Mouse (Mus musculus): ENCODE results near the gene Dock10. TPM values are rescaled to one million over a fixed set of nuclear protein-coding genes. Genes with fewer than 3 reads are reported as not detected.

Gene Dock10
- polyA plus RNA-seq, 1 experiment = not detected

GRCm38 (mm10) chr1:80671056-80671455 is 87.3 kb downstream of the Dock10 start:
- Histone ChIP-seq H3K4me3 (ENCODE audit: insufficient read depth, low read depth, low read length) (no peak overlapping the region), H3K4me1 (ENCODE audit: control insufficient read depth, insufficient read depth, low read length) (no peaks in the 10 kb centered on the region), H3K27ac (ENCODE audit: insufficient read depth, low read depth, low read length) (no peak overlapping the region)
- TF ChIP-seq POLR2A (IDR thresholded peaks at IDR 0.05; ENCODE audit: insufficient read depth, low read depth, low read length) = no peak
- 83% methylated on average over 5 of the region's 5 CpGs for WGBS

- 87% methylated on average over 7 of the region's 7 CpGs for WGBS
- TF ChIP-seq CTCF (IDR thresholded peaks at IDR 0.05; ENCODE audit: insufficient read depth, low read depth, low read length) (no peak), POLR2A (IDR thresholded peaks at IDR 0.05; ENCODE audit: insufficient read depth, low read depth, low read length) (no peak)
- Histone ChIP-seq H3K27ac (ENCODE audit: insufficient read depth, low read depth, low read length) (no peak overlapping the region), H3K4me3 (ENCODE audit: insufficient read depth, low read depth, low read length) (no peak overlapping the region), H3K4me1 (ENCODE audit: control insufficient read depth, insufficient read depth, low read length) (no peaks in the 10 kb centered on the region)
These were observed 87.9 kb downstream of the Dock10 start for GRCm38 (mm10) chr1:80670387-80670786.

GRCm38 (mm10) chr1:80665761-80666160 is 92.6 kb downstream of the Dock10 start:
- Histone ChIP-seq H3K4me1 (ENCODE audit: control insufficient read depth, insufficient read depth, low read length) (no peaks in the 10 kb centered on the region), H3K27ac (ENCODE audit: insufficient read depth, low read depth, low read length) (no peak overlapping the region), H3K4me3 (ENCODE audit: insufficient read depth, low read depth, low read length) (no peak overlapping the region)
- TF ChIP-seq POLR2A (IDR thresholded peaks at IDR 0.05; ENCODE audit: insufficient read depth, low read depth, low read length) = no peak
- no peak for TF ChIP-seq CTCF (IDR thresholded peaks at IDR 0.05; ENCODE audit: insufficient read depth, low read depth, low read length)

GRCm38 (mm10) chr1:80665161-80665560 is 93.2 kb downstream of the Dock10 start:
- Histone ChIP-seq H3K27ac (ENCODE audit: insufficient read depth, low read depth, low read length) (no peak overlapping the region), H3K4me1 (ENCODE audit: control insufficient read depth, insufficient read depth, low read length) (no peaks in the 10 kb centered on the region), H3K4me3 (ENCODE audit: insufficient read depth, low read depth, low read length) (no peak overlapping the region)
- TF ChIP-seq POLR2A (IDR thresholded peaks at IDR 0.05; ENCODE audit: insufficient read depth, low read depth, low read length) (no peak), CTCF (IDR thresholded peaks at IDR 0.05; ENCODE audit: insufficient read depth, low read depth, low read length) (no peak)
- 91% methylated on average over 6 of the region's 6 CpGs for WGBS

GRCm38 (mm10) chr1:80661506-80662402 is 96.6 kb downstream of the Dock10 start:
- 82% methylated on average over 11 of the region's 11 CpGs for WGBS
- H3K4me3 ChIP-seq (ENCODE audit: insufficient read depth, low read depth, low read length) = no peak overlapping the region
- no peak for TF ChIP-seq POLR2A (IDR thresholded peaks at IDR 0.05; ENCODE audit: insufficient read depth, low read depth, low read length)
- no peak for TF ChIP-seq CTCF (IDR thresholded peaks at IDR 0.05; ENCODE audit: insufficient read depth, low read depth, low read length)

GRCm38 (mm10) chr1:80659465-80660245 is 98.7 kb downstream of the Dock10 start:
- Histone ChIP-seq H3K4me1 (ENCODE audit: control insufficient read depth, insufficient read depth, low read length) (0 out of 2 replicates have a peak, but pooled peaks cover 2% of the 10 kb centered on the region), H3K4me3 (ENCODE audit: insufficient read depth, low read depth, low read length) (no peak overlapping the region), H3K27ac (ENCODE audit: insufficient read depth, low read depth, low read length) (peak overlapping the region; percentile 82)
- WGBS = 50% methylated on average over 6 of the region's 6 CpGs
- TF ChIP-seq POLR2A (IDR thresholded peaks at IDR 0.05; ENCODE audit: insufficient read depth, low read depth, low read length) (no peak), CTCF (IDR thresholded peaks at IDR 0.05; ENCODE audit: insufficient read depth, low read depth, low read length) (no peak)

More at GRCm38 (mm10) chr1:80661506-80662402, 96.6 kb downstream of the Dock10 start:
- Histone ChIP-seq H3K4me1 (ENCODE audit: control insufficient read depth, insufficient read depth, low read length) (0 out of 2 replicates have a peak, but pooled peaks cover 2% of the 10 kb centered on the region), H3K27ac (ENCODE audit: insufficient read depth, low read depth, low read length) (peak overlapping the region; percentile 37; the same call in 1 of the 2 replicates)

GRCm38 (mm10) chr1:80656389-80656788 is 101.9 kb downstream of the Dock10 start:
- H3K4me1 ChIP-seq (ENCODE audit: control insufficient read depth, insufficient read depth, low read length) = 0 out of 2 replicates have a peak, but pooled peaks cover 2% of the 10 kb centered on the region
- 64% methylated on average over 2 of the region's 2 CpGs for WGBS
- H3K4me3 ChIP-seq (ENCODE audit: insufficient read depth, low read depth, low read length) = no peak overlapping the region
- no peak for TF ChIP-seq POLR2A (IDR thresholded peaks at IDR 0.05; ENCODE audit: insufficient read depth, low read depth, low read length)
- TF ChIP-seq CTCF (IDR thresholded peaks at IDR 0.05; ENCODE audit: insufficient read depth, low read depth, low read length) = no peak
- no peak overlapping the region; the same call in 1 of the 2 replicates for H3K27ac ChIP-seq (ENCODE audit: insufficient read depth, low read depth, low read length)

GRCm38 (mm10) chr1:80655854-80656253 is 102.5 kb downstream of the Dock10 start:
- TF ChIP-seq POLR2A (IDR thresholded peaks at IDR 0.05; ENCODE audit: insufficient read depth, low read depth, low read length) (no peak), CTCF (IDR thresholded peaks at IDR 0.05; ENCODE audit: insufficient read depth, low read depth, low read length) (no peak)
- WGBS = 82% methylated on average over 1 of the region's 1 CpGs
- H3K4me1 ChIP-seq (ENCODE audit: control insufficient read depth, insufficient read depth, low read length) = 0 out of 2 replicates have a peak, but pooled peaks cover 2% of the 10 kb centered on the region

GRCm38 (mm10) chr1:80655195-80655594 is 103.1 kb downstream of the Dock10 start:
- H3K4me3 ChIP-seq (ENCODE audit: insufficient read depth, low read depth, low read length) = no peak overlapping the region
- WGBS = 66% methylated on average over 4 of the region's 4 CpGs
- no peak for TF ChIP-seq POLR2A (IDR thresholded peaks at IDR 0.05; ENCODE audit: insufficient read depth, low read depth, low read length)
- TF ChIP-seq CTCF (IDR thresholded peaks at IDR 0.05; ENCODE audit: insufficient read depth, low read depth, low read length) = no peak
- H3K27ac ChIP-seq (ENCODE audit: insufficient read depth, low read depth, low read length) = no peak overlapping the region
- 0 out of 2 replicates have a peak, but pooled peaks cover 2% of the 10 kb centered on the region for H3K4me1 ChIP-seq (ENCODE audit: control insufficient read depth, insufficient read depth, low read length)

More at GRCm38 (mm10) chr1:80655854-80656253, 102.5 kb downstream of the Dock10 start:
- no peak overlapping the region for H3K27ac ChIP-seq (ENCODE audit: insufficient read depth, low read depth, low read length)
- no peak overlapping the region for H3K4me3 ChIP-seq (ENCODE audit: insufficient read depth, low read depth, low read length)
